Mouse (Mus musculus) ovary, postnatal 14 days (tissue): ENCODE measurements around the gene Frs2.
A peak's percentile ranks its signal among the peaks of the same experiment; 100 is the strongest.
"Not testable (repeated sequence)": the region's sequence is repeated elsewhere in the genome, so short reads cannot be mapped to it uniquely, and the experiment has no call there.

Experiments used
- DNase-seq: peaks from one replicate; pipeline ENCODE4 v3.0.0; 2022; ENCODE audit warnings: low spot score

Gene Frs2

DNA sequence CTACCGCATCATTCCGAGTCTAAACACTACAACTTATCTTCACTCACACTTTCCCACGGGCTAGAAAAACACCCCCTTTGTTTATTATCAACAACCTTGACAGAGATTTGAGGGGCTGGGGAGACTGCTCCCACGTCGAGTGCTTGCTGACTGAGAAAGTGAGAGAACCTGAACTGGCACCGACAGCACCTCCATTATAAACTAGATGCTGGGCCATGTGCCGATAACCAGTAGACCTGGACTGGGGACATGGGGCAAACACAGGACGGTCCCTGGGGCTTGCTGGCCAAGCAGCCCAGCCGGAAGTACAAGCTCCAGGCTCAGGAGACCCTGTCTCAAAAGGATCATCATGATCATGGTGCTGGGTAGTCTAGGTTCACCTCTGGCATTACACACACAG is 1.9 kb downstream of the Frs2 start:
- DNase-seq = no peak

DNA sequence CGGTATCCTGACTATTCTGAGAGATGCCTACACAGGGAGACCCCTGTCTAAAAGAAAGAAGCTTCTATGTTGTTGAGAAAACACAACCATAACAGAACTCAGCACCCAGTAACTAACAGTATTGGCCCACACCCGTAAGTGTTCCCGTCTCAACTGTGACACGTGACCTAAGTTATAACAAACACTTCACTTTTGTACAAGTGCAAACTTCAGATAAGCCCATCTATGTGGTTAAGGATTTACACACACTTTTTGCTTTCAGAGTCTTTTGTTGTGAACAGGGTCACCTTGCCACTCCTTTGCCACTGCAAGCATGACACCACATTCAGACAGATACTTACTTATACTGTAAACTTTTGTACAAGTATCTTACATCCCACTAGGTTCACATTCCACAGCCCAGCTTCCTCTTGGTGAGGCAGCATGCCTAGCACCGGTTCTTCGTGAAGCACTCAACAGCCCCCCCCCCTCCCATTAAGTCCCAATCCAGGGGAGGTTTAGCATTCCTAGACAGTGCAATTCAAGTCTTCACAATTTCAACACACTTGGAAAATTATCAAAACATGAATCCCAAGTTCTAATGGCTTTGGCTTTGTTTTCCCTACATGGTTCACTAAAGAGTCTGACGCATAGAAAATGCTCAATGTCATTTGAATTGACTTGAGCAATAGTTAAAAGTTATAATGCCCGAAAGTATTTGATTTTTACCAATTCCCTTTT is 2.6 kb downstream of the Frs2 start:
- no peak for DNase-seq

DNA sequence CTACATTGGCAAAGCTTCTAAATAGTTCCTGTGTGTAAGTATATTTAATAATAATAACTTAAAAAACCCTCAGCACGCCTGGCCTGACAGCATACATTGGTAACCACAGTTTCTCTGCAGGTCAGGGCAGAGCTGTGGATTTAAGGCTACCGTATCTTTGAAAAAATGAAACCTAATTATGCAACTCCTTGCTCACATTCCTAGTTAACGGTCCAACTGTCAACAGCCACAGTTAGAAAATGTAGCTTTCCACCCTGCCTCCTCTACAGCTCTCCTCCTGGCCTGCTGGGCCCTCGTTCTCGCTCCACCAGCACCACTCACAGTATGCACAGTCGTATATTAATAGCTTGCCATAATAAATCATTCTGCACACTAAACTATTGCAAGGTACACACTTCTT is 3.7 kb downstream of the Frs2 start:
- DNase-seq = no peak

DNA sequence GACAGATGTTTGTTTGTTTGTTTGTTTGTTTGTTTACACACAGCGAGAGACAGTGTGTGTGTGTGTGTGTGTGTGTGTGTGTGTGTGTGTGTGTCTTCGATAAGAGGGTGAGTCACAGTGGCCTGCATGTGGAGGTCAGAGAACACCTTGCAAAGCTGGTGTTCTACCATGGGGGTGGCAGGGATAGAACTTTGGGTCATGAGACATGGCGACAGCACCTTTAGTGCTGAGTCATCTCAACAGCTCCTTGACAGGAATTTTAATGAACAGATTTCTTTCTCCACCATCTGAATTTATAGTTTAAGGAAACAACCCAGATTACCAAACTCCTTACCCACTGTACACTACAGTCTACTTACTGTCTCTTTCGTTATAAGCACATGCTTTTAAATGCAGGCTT is 4.3 kb downstream of the Frs2 start:
- DNase-seq = no peak

DNA sequence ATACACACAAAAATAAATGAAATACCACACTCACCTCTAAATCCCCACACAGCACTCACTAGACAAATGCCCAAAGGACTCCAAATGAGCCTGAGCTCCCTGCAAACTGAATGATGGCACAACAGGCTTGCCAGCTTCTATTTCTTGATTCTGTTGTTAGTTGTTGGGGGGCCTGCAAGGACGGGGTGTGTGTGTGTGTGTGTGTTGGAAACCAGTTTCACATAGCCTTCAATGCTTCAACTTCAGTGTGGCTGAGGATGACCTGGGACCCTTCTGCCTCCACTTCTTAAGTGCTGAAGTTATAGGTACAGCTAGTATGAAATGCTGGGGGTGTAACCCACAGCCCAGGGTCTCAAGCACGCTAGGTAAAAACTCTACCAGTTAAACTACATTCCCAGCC is 5.0 kb downstream of the Frs2 start:
- no peak for DNase-seq

DNA sequence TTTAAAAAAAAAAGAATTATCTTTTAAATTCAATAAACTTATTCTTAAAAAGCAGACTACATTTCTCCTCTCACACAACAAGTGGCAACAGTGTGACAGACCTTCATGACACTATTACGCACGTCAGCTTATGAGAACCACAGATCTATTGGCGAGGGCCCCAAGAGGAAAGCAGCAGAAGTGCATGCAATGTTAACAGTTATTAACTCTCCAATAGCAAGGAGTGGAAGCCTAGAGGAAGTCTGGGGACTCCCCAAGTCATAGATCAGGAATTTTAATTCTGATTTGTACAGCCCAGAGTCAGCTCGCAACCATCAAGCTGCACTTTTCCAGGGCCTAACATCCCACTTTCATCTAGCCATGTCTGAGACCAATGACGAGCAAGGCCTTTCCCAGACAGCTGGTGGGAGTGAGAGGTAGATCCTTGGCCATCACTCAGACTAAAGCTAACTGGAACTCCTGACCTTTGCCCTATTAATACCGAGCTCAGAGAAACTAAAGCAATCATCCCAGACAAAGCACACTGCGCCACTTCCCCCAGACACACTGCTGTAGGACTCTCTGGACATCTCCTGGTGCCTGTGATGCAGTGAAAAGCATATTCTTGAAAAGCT is 6.3 kb downstream of the Frs2 start:
- DNase-seq = no peak

DNA sequence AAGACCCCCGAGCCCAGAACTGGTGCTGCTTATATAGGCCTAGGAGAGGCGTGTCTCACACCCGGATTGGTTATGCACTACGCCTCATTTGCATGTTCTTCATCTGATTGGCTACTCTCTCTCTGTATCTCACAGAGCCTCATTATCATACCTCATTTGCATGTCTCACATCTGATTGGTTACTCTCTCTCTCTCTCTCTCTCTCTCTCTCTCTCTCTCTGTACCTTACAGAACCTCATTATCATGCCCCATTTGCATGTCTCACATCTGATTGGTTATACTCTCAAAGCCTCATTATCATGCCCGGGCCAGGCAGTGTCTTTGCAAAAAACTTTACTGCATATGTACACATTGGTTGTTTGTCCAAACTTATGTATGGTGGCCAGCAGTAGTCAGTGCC is 16.8 kb downstream of the Frs2 start:
- not testable (repeated sequence) for DNase-seq

DNA sequence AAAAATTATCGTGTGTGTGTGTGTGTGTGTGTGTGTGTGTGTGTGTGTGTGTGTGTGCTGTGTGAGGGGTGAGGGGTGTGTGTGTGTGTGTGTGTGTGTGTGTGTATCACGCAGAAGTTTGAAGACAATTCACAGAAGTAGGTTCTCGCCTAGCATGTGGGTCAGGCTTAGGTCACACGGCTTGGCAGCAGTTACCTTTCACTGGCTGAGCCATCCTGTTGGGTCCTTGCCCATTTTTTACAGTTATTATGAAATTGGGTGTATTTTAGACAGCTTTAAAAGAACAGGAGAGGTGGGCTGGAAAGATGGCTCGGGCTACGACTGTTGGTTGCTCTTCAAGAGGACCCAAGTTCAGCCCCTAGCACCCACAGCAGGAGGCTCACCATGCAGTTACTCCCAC is 18.3 kb downstream of the Frs2 start:
- peak; percentile 38 for DNase-seq

DNA sequence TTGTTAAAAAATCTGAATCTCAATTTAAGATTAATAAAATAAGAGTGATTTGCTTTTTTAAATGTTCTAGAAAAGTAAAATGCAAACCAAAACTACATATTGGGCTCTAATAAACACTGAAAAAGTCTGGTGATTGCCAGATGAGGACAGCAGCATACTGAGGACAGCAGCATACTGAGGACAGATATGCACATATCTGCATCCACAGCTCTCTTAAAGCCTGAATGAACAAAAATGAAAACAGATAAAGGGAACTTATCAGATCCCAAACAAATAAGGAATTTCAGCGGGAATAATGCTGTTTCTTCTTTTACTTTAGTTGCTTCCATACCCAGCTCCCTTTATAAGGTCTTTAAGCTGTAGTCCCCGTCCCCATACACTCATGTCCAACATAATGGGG is 19.6 kb downstream of the Frs2 start:
- no peak for DNase-seq

DNA sequence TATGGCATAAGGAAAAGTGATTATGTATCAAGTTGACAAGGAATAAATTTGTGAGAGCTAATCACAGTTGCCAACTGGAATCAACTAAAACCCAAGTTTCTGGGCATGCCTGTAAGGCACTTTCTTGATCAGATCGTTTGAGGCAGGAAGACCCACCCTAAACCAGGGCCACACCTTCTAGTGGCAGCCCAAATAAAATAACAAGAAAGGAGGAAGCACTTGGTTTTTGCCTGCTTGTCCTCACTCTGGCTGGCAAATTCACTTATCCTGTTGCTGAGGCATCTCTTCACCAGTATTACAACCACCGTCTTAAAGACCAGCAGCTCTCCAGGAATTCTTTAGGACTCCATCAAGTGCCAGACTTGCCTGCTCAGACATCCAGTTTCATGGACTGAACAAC is 20.9 kb downstream of the Frs2 start:
- no peak for DNase-seq

DNA sequence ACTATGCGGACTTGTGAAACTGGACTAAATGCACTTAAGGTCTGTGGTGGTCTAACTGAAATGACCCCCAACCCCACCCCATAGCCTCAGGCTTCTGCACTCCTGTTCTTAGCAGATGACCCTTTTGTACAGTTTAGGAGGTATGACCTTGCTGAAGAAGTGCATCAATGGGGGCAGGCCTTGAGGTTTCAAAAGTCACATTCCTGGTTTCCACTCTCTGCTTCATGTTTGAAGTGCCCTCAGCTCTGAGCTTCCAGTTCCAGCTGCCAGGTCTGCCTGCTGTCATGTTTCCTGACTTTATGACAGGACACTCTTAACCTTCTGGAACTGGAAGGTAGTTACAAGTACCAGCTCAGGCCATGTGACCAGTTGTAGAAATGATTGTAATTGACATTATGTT is 21.6 kb downstream of the Frs2 start:
- DNase-seq = no peak

DNA sequence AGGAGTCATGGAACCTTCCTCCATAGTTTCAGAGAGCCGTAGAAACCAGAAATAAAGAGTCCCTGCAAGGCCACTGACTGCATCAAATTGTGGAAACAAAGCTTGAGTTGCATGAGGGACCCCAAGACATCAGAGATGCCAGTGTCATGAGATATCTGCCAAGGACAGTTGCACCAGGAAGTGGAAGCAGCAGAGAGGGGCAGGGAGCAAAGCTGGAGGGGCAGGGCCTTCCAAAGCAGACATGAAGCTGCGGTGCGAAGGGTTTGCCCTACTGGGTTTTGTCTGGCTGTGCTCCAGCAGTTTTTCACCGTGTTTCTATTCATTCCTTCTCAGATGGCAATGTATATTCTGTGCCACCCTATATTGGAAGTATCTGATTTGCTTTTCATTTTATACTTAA is 22.1 kb downstream of the Frs2 start:
- DNase-seq = no peak

DNA sequence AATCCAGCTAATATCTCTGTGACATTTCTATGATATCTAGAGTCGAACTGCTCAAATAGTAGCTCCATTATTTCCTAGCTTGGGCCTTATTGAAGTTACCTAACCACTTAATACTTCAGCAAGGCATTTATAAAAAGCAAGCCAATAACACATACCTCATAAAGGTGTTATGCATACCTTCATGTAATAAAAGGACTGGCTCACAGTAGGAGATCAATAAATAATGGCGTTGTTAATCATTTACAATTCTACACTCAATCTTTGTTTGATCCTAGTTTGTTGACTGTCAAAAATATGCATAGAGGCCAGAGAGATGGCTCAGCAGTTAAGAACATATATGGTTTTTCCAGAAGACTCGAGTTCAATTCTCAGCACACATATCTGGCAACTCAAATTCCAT is 26.9 kb downstream of the Frs2 start:
- DNase-seq = no peak

DNA sequence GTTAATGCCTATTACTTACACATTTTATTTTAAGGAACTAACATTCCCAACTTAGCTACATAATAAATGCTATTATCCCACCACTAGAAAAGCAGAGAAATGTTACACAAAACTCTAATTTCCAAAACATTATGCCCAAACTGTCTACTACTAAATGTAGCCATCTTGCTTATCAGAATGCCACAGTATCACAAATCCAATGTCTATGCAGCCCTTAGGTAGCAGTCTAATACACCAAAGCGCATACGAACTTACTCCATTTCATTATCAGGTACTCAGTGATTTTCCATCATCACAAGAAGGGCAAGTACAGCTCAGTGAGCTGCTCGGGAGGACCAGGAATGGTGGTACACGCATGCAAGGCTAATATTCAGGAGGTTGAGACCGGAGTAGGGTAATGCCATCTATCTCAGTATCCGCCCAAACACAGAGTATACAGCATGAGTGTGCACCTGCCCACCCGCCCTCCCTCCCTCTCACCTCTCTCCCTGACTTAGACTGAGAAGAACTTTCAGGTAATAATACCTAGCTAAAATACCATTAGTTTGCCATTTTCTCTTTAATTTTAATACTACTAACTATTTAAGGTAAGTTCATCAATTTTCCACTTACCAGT is 28.2 kb downstream of the Frs2 start:
- no peak for DNase-seq

DNA sequence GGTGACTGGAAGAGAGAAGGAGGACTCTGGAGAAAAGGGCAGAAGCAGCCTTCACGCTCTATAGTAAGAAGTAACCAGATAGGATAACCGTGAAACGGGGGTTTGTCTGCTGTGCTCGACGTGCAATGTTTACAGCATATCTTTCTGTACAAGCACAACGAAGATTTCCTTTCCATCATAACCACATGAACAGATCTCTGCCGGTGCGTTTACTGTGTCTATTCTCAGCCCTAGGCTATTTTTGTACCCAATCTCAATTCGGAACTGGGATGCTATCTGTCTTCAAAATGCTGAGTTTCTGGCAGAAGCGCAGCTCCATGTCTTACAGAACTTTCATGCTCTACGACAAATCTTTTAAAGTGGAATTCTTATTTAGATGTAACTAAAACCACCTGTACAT is 28.8 kb downstream of the Frs2 start:
- DNase-seq = no peak

DNA sequence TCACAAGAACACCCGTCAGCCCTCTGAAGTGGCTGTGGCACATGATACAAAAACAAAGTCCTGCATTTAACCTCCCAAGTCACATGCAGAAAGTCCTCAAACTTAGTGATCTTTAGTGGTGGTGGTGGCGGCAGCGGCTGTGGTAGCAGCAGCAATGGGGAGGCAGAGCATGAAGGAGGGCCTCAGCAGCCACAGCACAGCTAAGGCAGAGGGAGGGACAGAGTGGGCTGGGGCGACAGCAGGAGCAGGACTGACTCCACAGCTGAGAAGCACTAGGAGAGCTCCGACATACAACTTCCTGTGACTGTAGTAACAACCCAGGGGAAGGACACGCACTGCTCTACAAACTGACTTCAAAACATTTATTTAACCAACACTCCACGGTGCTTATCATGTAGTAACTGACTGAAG is 29.9 kb downstream of the Frs2 start:
- no peak for DNase-seq

DNA sequence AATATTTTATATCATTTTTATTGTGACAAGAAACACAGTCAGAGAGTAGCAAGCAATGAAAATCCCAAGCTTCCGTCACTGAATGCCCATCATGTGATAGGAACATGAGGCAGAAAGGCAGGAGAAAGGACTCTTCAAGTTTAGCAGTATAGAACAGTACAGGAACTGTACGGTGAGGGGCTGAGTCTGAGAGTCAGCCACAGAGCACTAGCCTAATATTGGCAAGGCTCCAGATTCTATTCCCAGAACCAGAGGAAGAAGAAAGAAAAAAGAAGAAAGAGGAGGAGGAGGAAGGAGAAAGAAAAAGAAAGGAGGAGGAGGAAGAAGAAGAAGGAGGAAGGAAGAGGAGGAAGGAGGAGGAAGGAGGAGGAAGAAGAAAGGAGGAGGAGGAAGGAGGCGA is 32.7 kb downstream of the Frs2 start:
- no peak for DNase-seq

DNA sequence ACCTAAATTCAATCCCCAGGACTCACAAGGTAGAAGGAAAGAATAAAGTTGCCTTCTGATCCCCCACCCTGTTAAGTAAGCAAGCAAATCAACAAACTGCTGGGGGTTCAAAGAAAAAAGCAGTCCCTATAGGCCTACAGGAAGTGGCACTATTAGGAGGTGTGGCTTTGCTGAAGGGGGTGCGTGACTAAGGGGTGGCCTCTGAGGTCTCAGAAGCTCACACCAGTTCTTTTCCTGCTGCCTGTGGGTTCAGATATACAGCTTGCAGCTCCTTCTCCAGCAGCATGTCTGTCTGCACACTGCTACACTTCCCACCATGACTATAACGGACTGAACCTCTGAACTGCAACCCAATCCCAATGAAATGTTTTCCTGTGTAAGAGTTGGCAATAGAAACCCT is 35.8 kb downstream of the Frs2 start:
- no peak for DNase-seq

DNA sequence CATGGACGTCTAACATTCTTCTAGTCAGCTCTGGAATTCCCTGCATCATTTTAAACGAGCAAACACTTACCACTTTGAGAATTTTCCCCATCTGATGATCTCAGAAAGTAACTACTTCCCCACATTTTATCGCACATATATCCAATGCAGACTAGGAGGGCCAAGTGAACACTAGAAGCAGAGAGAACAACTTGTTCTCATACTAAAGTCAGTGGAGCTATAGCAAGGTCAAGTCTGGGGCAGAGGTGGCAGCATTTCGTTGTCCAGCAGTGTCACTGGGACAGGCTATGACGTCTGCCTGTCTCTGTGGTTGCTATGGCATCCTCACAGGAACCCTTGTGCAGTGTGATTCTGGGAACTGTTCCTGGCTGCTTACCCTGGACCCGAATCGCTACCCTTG is 36.9 kb downstream of the Frs2 start:
- DNase-seq = no peak

DNA sequence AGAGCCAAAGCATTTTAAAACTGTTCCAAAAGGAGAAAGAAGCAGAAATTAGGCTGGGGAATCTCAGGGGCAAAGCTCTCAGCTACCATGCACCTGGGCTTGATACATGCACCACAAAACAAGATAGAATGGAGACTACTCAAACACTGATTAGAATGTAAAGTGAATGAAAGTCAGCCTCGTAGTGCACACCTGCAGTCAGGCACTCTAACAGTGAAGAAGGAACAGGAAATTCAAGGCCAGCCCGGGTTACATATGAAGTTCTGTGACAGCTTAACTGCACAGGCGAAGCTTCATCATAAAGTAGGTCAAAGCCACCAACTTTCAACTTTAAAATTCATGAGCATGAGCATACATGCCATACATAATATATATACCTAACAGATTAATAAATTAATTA is 38.1 kb downstream of the Frs2 start:
- DNase-seq = no peak

DNA sequence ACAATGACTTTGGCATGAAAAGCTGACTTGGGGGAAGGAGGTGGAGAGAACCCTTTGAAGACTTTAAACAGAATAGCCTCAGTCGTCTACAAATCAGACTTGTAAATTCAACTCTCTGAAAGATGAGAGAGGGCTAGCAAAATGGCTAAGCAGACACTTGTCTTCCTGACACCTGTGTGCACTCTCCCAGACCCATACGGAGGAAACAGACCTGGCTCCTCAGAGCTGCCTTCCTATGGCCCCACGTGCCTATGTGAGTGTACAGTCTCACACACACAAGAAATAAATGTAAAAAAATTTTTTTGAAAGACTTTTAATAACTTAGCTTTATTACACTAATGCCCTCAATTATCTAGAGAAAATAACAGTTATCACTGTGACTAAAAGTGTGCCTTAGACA is 41.6 kb downstream of the Frs2 start:
- DNase-seq = no peak

DNA sequence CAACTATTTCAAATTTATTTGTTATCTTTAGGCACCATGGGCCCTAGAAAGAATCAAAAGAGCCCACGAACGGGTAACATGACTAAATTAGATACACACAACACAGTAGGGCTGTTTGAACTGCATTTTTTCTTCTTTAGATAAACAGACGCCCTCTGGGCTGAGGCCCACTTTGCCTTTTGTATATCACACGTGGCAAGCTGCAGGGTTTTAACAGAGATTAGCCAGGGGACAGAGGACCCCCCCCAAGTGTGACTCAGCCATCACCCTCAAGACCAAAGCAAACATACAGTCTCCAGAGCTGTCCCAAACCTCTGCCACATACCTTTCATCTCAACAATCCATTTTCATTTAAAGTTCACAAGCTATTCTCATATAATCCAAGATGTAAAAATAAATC is 42.1 kb downstream of the Frs2 start:
- DNase-seq = no peak

DNA sequence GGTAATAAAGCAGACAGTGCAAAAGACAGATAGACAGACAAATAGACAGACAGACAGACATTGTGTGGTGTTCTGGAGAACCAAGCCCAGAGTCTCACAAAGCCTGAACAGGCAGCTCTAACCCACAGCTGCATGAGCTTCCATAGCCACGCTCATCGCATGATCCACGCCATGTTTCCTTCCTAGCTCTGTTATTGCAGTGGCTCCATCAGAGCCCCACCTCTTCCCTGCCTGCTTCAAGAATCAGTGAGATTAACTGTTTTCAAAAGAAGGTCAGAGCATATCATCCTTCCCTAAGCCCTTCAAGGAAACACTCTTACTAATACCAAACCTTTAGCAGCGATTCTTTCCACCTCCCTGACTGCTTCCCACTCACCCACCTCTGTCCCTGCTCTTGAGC is 43.3 kb downstream of the Frs2 start:
- no peak for DNase-seq
